Mouse (Mus musculus) brain, embryonic 14.5 days (tissue): ENCODE measurements around the gene Pdxdc1.

ENCODE experiments used
- CTCF ChIP-seq: fragments of 200-500 bp; IDR thresholded peaks from 2 replicates; pipeline ENCODE4 v1.5.1; 2012; ENCODE audit warnings: inconsistent platforms, mild to moderate bottlenecking, moderate library complexity, borderline replicate concordance; ENCODE audit not compliant: insufficient read depth, insufficient read length; ENCODE audit errors: extremely low read depth
- POLR2A ChIP-seq: fragments of 200-500 bp; IDR thresholded peaks from 2 replicates; pipeline ENCODE4 v1.6.1; 2012; ENCODE audit warnings: mild to moderate bottlenecking, inconsistent platforms, borderline replicate concordance; ENCODE audit not compliant: poor library complexity, insufficient read depth, insufficient read length, severe bottlenecking; ENCODE audit errors: extremely low read depth

GRCm38 (mm10) chr16:13894097-13894496 is 8.8 kb downstream of the Pdxdc1 start:
- TF ChIP-seq CTCF (no peak), POLR2A (no peak)
